Mouse (Mus musculus): ENCODE data around the gene Fbxo41. TPM values are rescaled to one million over a fixed set of nuclear protein-coding genes. Genes with fewer than 3 reads are reported as not detected.

Fbxo41 gene
- polyA plus RNA-seq, 1 experiment from 2014 or later = 9.5 TPM

- Histone ChIP-seq H3K4me3 (replicated peaks; ENCODE audit: low read length) (no peak overlapping the region), H3K4me2 (ENCODE audit: low read length) (no peak overlapping the region), H3K36me3 (ENCODE audit: control insufficient read depth, insufficient read depth) (no peaks in the 10 kb centered on the region), H3K9ac (replicated peaks; ENCODE audit: low read depth, low read length) (no peak overlapping the region), H3K4me1 (replicated peaks; ENCODE audit: control insufficient read depth, insufficient read depth, low read length) (peaks cover 8% of the 10 kb centered on the region), H3K27me3 (replicated peaks; ENCODE audit: control insufficient read depth, insufficient read depth, low read length) (no peaks in the 10 kb centered on the region), H3K9me3 (ENCODE audit: control insufficient read depth, low read length) (no peaks in the 10 kb centered on the region), H3K27ac (ENCODE audit: low read length) (no peak overlapping the region)
- 73% methylated on average over 1 of the region's 1 CpGs for WGBS
- ATAC-seq = no peak
Measured at GRCm38 (mm10) chr6:85500416-85500815, 2.4 kb downstream of the Fbxo41 start.

GRCm38 (mm10) chr6:85498147-85498546 lies 4.6 kb downstream of the Fbxo41 start:
- Histone ChIP-seq H3K4me2 (ENCODE audit: low read length) (no peak overlapping the region), H3K36me3 (ENCODE audit: control insufficient read depth, insufficient read depth) (no peaks in the 10 kb centered on the region), H3K4me3 (replicated peaks; ENCODE audit: low read length) (no peak overlapping the region), H3K27ac (ENCODE audit: low read length) (no peak overlapping the region), H3K9ac (replicated peaks; ENCODE audit: low read depth, low read length) (no peak overlapping the region), H3K27me3 (replicated peaks; ENCODE audit: control insufficient read depth, insufficient read depth, low read length) (no peaks in the 10 kb centered on the region), H3K9me3 (ENCODE audit: control insufficient read depth, low read length) (no peaks in the 10 kb centered on the region), H3K4me1 (replicated peaks; ENCODE audit: control insufficient read depth, insufficient read depth, low read length) (peaks cover 8% of the 10 kb centered on the region)
- no peak for ATAC-seq
- 70% methylated on average over 9 of the region's 9 CpGs for WGBS

GRCm38 (mm10) chr6:85496976-85497375 lies 5.8 kb downstream of the Fbxo41 start:
- Histone ChIP-seq H3K4me2 (ENCODE audit: low read length) (no peak overlapping the region), H3K4me3 (replicated peaks; ENCODE audit: low read length) (no peak overlapping the region), H3K4me1 (replicated peaks; ENCODE audit: control insufficient read depth, insufficient read depth, low read length) (peaks cover 8% of the 10 kb centered on the region), H3K9me3 (ENCODE audit: control insufficient read depth, low read length) (no peaks in the 10 kb centered on the region), H3K9ac (replicated peaks; ENCODE audit: low read depth, low read length) (no peak overlapping the region), H3K27me3 (replicated peaks; ENCODE audit: control insufficient read depth, insufficient read depth, low read length) (no peaks in the 10 kb centered on the region), H3K27ac (ENCODE audit: low read length) (no peak overlapping the region), H3K36me3 (ENCODE audit: control insufficient read depth, insufficient read depth) (no peaks in the 10 kb centered on the region)
- no peak for ATAC-seq

GRCm38 (mm10) chr6:85491606-85492005 lies 11.2 kb downstream of the Fbxo41 start:
- 93% methylated on average over 3 of the region's 3 CpGs for WGBS
- H3K9me3 ChIP-seq (ENCODE audit: control insufficient read depth, low read length) = no peaks in the 10 kb centered on the region
- no peak overlapping the region for H3K27ac ChIP-seq (ENCODE audit: low read length)
- no peak overlapping the region for H3K4me2 ChIP-seq (ENCODE audit: low read length)
- no peaks in the 10 kb centered on the region for H3K4me1 ChIP-seq (replicated peaks; ENCODE audit: control insufficient read depth, insufficient read depth, low read length)
- peaks cover 1% of the 10 kb centered on the region for H3K27me3 ChIP-seq (replicated peaks; ENCODE audit: control insufficient read depth, insufficient read depth, low read length)
- no peak overlapping the region for H3K9ac ChIP-seq (replicated peaks; ENCODE audit: low read depth, low read length)
- no peaks in the 10 kb centered on the region for H3K36me3 ChIP-seq (ENCODE audit: control insufficient read depth, insufficient read depth)
- no peak for ATAC-seq
- no peak overlapping the region for H3K4me3 ChIP-seq (replicated peaks; ENCODE audit: low read length)

- H3K27ac ChIP-seq (ENCODE audit: low read length) = no peak overlapping the region
- no peaks in the 10 kb centered on the region for H3K4me1 ChIP-seq (replicated peaks; ENCODE audit: control insufficient read depth, insufficient read depth, low read length)
- no peaks in the 10 kb centered on the region for H3K9me3 ChIP-seq (ENCODE audit: control insufficient read depth, low read length)
- 83% methylated on average over 4 of the region's 4 CpGs for WGBS
- H3K36me3 ChIP-seq (ENCODE audit: control insufficient read depth, insufficient read depth) = no peaks in the 10 kb centered on the region
- peaks cover 14% of the 10 kb centered on the region for H3K27me3 ChIP-seq (replicated peaks; ENCODE audit: control insufficient read depth, insufficient read depth, low read length)
- H3K4me3 ChIP-seq (replicated peaks; ENCODE audit: low read length) = no peak overlapping the region
- no peak overlapping the region for H3K9ac ChIP-seq (replicated peaks; ENCODE audit: low read depth, low read length)
- ATAC-seq = no peak
- no peak overlapping the region for H3K4me2 ChIP-seq (ENCODE audit: low read length)
Measured at GRCm38 (mm10) chr6:85490252-85490651, 12.5 kb downstream of the Fbxo41 start.

- Histone ChIP-seq H3K27me3 (replicated peaks; ENCODE audit: control insufficient read depth, insufficient read depth, low read length) (peaks cover 19% of the 10 kb centered on the region), H3K9me3 (ENCODE audit: control insufficient read depth, low read length) (no peaks in the 10 kb centered on the region), H3K4me1 (replicated peaks; ENCODE audit: control insufficient read depth, insufficient read depth, low read length) (no peaks in the 10 kb centered on the region; the same call in 1 of the 2 replicates), H3K4me3 (replicated peaks; ENCODE audit: low read length) (no peak overlapping the region), H3K9ac (replicated peaks; ENCODE audit: low read depth, low read length) (no peak overlapping the region), H3K4me2 (ENCODE audit: low read length) (no peak overlapping the region), H3K27ac (ENCODE audit: low read length) (no peak overlapping the region), H3K36me3 (ENCODE audit: control insufficient read depth, insufficient read depth) (no peaks in the 10 kb centered on the region)
- WGBS = 86% methylated on average over 3 of the region's 3 CpGs
- ATAC-seq = no peak
Measured at GRCm38 (mm10) chr6:85489717-85490116, 13.1 kb downstream of the Fbxo41 start.

GRCm38 (mm10) chr6:85488510-85488909 lies 14.3 kb downstream of the Fbxo41 start:
- Histone ChIP-seq H3K4me2 (ENCODE audit: low read length) (no peak overlapping the region), H3K9me3 (ENCODE audit: control insufficient read depth, low read length) (no peaks in the 10 kb centered on the region), H3K9ac (replicated peaks; ENCODE audit: low read depth, low read length) (no peak overlapping the region), H3K36me3 (ENCODE audit: control insufficient read depth, insufficient read depth) (no peaks in the 10 kb centered on the region), H3K4me3 (replicated peaks; ENCODE audit: low read length) (no peak overlapping the region), H3K27ac (ENCODE audit: low read length) (no peak overlapping the region), H3K27me3 (replicated peaks; ENCODE audit: control insufficient read depth, insufficient read depth, low read length) (peaks cover 31% of the 10 kb centered on the region), H3K4me1 (replicated peaks; ENCODE audit: control insufficient read depth, insufficient read depth, low read length) (peaks cover 9% of the 10 kb centered on the region)
- 44% methylated on average over 4 of the region's 4 CpGs for WGBS
- ATAC-seq = no peak

- H3K36me3 ChIP-seq (ENCODE audit: control insufficient read depth, insufficient read depth) = no peaks in the 10 kb centered on the region
- H3K9ac ChIP-seq (replicated peaks; ENCODE audit: low read depth, low read length) = no peak overlapping the region
- ATAC-seq = no peak
- WGBS = 59% methylated on average over 2 of the region's 2 CpGs
- H3K4me1 ChIP-seq (replicated peaks; ENCODE audit: control insufficient read depth, insufficient read depth, low read length) = peaks cover 9% of the 10 kb centered on the region
- peaks cover 34% of the 10 kb centered on the region for H3K27me3 ChIP-seq (replicated peaks; ENCODE audit: control insufficient read depth, insufficient read depth, low read length)
- H3K9me3 ChIP-seq (ENCODE audit: control insufficient read depth, low read length) = no peaks in the 10 kb centered on the region
- no peak overlapping the region for H3K4me2 ChIP-seq (ENCODE audit: low read length)
- no peak overlapping the region for H3K4me3 ChIP-seq (replicated peaks; ENCODE audit: low read length)
- H3K27ac ChIP-seq (ENCODE audit: low read length) = no peak overlapping the region
Measured at GRCm38 (mm10) chr6:85485738-85486137, 17.1 kb downstream of the Fbxo41 start.

GRCm38 (mm10) chr6:85483843-85484721 lies 18.7 kb downstream of the Fbxo41 start:
- Histone ChIP-seq H3K9ac (replicated peaks; ENCODE audit: low read depth, low read length) (0 out of 2 replicates have a peak overlapping the region, but pooled peaks have one; percentile 31), H3K36me3 (ENCODE audit: control insufficient read depth, insufficient read depth) (no peaks in the 10 kb centered on the region), H3K4me3 (replicated peaks; ENCODE audit: low read length) (peak overlapping the region; percentile 36), H3K27ac (ENCODE audit: low read length) (no peak overlapping the region), H3K4me1 (replicated peaks; ENCODE audit: control insufficient read depth, insufficient read depth, low read length) (peaks cover 9% of the 10 kb centered on the region), H3K9me3 (ENCODE audit: control insufficient read depth, low read length) (no peaks in the 10 kb centered on the region), H3K4me2 (ENCODE audit: low read length) (peak overlapping the region; percentile 45), H3K27me3 (replicated peaks; ENCODE audit: control insufficient read depth, insufficient read depth, low read length) (peaks cover 34% of the 10 kb centered on the region)
- no peak for ATAC-seq
- 3% methylated on average over 91 of the region's 92 CpGs for WGBS
